Mouse (Mus musculus) frontal cortex, postnatal 36 days (tissue): Measurements from ENCODE around the gene Mblac1.

ENCODE experiments used
- DNase-seq, 2 experiments: peaks; one replicate each; pipeline ENCODE4 v3.0.0; 2022; ENCODE audit warnings: low spot score in 2 of 2

The Mblac1 gene

DNA sequence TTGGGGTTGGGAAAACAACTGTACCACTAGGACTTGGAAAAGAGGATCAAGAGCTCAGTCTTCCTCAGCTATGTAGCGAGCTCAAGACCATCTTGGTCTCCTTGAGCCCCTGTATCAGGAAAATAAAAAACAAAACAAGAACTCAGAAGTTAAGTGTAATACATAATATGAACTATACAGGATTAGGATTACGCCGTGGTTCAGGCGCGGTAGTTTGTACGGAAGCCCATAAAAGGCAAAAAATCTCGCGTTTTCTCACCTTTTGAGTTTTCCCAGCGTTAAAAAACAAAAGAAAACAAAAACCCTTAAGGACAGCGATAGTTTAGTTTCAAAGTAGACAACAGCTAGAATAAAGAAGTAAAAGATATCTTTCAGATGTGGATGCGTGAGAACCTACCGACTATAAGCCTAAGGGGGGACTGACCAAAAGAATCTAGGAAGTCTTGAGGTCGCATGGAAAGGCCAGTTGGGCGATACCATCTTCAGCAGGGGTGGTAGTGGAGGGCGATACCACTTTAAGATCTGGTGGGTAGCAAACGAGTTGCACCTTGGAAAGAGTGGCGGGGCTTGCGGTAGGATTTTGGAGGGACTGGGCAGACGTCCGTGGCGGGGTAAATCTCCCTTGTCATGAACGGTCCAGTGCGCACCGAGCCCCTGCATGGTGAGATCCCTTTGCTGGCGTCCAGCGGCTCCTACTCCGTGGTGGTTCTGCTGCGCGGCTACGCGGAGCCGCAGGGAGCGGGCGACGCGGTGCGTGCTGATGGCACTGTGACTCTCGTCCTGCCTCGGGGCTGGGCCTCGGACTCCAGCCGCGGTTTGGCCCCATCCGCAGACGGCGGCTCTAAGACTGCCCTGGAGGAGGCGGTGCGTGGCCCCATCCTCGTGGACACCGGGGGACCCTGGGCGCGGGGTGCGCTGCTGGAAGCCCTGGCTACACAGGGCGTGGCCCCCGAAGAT lies at the start of gene Mblac1:
Gene Mblac1, plus strand, starts transcription at position 544 of the 957 bp plus-strand sequence.
- peak; percentile 86 to 88 for DNase-seq

DNA sequence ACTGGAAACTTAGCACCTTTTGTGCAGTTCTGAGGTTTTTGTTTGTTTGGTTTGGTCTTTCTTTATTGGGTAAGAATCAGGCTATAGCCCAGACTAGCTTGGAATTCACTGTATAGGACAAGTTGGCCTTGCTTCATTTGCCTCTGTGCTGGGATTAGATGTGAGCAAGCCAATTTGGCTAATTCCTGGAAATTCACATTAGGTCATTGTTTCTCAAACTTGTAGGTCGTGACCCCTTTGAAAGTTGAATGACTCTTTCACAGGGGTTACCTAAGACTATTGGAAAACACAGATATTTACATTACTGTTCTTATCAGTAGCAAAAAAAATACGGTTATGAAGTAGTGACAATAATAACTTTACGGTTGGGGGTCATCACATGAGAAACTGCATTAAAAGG lies 39.7 kb upstream of the Mblac1 start:
- DNase-seq, result no peak

DNA sequence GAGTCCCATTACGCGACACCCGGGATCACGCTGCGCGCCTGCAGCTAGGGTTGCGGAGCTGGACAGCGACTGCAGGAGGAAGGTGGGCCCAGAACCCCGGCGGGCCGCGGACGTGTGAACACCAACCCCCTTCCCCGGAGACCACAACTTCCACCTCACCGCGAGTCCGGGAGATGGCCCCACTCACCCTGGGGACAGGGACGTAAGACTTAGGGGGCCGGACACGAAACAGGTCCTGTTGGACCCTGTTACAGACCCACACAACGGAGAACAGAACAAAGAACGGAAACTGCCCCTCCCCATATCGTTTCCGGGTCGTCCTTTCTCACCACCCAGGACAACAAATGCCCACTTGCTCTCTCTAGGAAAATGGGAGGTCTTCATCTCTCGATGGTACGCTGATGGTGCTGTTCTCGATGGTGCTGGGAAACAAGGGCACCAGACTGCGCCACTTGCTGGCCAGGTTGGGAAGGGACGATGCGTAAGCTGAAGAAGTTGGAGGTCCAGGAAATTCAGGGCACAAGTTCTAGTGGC lies 38.6 kb upstream of the Mblac1 start, which contains the start of gene Zfp113:
Gene Zfp113, minus strand, starts transcription at position 302 of the 534 bp plus-strand sequence.
- DNase-seq, result peak; percentile 90 to 94

- no peak for DNase-seq
These were observed 33.8 kb upstream of the Mblac1 start for GRCm38 (mm10) chr5:138160224-138160762.

DNA sequence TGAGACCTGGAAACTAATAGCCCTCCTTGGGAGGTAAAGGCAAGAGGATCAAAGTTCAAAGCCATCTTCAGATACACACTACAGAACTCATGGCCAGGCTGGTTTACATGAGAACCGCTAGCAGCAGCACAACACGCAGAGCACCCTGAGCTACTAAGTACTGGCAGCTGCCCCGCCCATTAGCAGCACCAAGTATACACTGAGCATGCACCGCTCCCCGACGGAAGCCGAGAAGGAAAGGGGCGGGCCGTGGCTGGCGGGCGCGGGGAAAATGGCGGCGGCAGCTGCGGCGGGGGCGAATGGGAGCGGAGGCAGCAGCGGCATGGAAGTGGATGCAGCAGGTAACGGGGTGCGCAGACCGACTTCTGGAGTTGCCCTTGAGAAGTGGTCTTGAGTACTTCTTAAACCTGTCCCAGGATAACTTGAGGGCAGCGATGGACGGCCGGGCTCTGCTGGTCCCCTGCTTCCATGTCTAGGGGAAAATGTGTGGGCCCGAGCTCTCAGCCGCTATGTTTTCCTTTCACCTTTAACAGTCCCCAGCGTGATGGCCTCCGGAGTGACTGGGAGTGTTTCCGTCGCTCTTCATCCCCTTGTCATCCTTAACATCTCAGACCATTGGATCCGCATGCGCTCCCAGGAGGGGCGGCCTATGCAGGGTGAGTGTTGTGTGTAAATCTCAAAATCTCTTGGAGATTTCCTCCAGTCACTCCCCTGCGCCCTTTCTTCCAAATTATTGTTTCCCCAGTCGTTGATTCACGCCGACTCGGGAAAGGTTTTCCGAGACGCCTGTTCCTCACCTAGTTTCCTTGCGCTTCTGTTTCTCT lies 33.1 kb upstream of the Mblac1 start, which contains the start of gene Cops6:
Gene Cops6, plus strand, starts transcription at position 230 of the 824 bp plus-strand sequence.
- peak; percentile 94 to 96 for DNase-seq

DNA sequence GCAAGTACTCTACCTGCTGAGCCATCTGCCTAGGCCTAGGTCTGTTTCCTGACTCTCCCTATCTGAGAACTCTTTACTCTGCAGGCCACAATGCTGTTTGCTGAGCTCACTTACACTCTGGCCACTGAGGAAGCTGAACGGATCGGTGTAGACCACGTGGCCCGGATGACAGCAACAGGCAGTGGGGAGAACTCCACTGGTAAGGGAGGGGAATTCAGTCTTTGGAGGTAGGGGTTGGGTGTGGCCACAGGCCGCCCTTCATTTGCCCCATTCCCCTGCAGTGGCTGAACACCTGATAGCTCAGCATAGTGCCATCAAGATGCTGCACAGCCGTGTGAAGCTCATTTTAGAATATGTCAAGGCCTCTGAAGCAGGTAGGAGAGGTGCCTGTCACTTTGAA lies 31.1 kb upstream of the Mblac1 start:
- DNase-seq, result no peak

- no peak for DNase-seq
These were observed 30.5 kb upstream of the Mblac1 start for GRCm38 (mm10) chr5:138163610-138164009.

DNA sequence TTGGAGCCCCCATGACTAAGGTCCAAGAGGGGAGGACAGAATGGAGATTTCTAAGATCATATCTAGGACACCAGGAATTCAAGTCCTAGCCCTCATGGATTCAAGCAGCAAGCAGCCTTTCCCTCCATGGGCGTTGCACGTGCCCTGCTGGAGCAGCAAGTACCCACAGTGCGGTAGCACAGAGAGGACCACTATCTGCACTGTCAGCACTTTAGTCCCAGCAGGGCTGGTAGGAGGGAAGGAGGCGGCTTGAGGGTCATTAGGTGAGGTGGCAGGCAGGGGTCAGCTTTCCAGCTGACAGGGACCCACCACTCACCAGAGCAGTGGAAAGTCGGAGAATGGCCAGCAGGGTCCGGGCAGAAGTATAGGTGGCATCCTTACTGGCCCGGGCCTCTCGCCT lies 28.5 kb upstream of the Mblac1 start:
- DNase-seq, result no peak

DNA sequence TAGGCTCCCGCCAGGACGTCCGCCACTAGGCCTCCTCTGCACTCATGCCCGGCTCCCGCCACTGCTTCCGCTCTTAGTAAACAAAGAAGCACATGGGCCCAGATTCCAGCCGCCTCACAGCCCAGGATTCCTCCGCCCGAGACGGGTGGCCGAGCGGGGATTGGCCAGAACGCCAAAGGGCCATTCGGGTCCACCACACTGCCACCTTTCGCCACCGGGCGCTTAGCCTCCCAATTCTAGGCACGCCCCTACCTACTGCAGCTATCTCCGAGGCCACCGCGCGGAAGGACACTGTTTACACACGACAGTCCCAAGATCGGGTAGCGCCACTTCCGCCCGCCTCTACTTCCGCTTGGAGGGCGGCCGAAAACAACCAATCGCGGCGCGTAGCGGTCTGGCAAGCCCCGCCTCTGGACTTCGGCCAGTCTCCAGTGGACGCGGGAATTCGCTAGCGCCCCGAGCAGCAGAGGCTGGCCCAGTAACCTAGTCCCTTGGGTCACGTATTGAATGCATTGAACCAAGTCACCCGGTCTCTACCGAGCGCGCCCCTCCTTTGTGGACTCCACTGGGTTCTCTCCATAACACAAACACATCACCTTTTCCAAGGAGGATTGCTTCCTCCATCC lies 23.1 kb upstream of the Mblac1 start:
- peak; percentile 94 for DNase-seq

DNA sequence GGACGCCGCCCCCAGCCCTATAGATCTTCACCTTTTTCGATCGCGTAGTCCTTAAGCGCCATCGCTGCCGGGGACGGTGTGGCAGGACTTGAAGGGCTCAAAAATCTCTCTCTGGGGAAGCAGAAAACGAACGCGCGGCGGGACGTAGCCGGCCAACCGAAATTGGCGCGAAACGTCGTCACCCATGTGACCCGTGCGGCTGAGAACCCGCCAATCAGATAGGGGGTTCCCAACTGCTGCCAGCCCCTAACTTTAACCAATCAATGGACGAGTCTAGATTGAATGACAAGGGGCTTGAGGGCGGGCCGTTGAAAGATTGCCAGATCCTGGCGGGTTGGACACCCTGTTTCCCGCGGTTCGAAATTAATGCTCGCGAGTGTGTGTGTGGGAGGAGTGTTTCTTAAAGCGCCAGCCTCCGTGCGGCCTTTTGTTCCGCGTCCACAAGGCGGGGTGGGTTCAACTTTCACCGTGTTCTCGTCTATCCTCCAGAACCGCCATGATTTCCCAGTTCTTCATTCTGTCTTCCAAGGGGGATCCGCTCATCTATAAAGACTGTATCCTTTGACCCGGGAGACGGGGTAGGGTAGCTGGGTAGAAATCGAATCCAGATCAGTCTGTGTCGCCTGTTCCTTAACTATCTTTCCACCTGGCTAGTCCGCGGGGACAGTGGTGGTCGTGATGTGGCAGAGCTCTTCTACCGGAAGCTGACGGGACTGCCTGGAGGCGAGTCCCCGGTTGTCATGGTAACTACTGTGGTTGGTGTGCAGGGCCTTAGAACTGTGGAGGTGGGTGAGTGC lies 22.2 kb upstream of the Mblac1 start, which contains the start of the genes Ap4m1 and Mcm7:
Gene Ap4m1, plus strand, starts transcription at position 308 of the 797 bp plus-strand sequence.
Gene Mcm7, minus strand, starts transcription at position 728 of the 797 bp plus-strand sequence.
- DNase-seq, result peak; percentile 95 to 98

GRCm38 (mm10) chr5:138173217-138173616 lies 20.9 kb upstream of the Mblac1 start:
- DNase-seq, result no peak

DNA sequence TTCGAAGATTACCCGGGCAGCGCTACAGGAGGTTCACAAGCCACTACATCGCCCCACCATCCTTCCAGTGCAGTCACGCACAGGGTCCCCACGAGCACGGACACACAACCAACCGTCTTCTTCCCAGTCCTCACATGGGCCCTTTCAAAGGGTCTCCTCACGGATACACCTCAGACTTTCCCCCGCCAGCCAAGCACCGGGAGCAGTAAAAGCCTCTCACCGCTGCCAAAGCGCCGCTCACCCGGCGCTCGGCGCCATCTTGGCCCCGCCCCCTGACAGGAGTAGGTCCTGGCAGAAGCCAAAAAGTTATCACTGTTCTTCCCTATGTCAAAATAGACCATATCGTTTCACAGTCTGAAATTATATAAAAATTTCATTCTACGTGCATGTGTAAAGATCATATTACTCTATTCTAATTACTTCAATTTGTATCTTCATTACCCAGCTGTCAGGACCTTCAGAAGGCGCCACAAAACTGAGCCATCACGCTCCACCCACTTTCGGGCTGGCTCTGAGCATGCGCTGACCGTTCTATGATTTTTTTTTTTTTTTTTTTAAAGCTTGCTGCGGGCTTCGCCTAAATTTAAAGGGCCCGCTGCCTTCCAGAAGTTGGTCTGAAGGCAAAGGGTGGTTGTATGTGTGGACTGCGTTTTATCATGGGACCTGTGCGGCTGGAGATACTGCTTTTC lies 7.0 kb upstream of the Mblac1 start, which contains the start of the genes Taf6 and Cnpy4:
Gene Taf6, minus strand, starts transcription at position 502 of the 689 bp plus-strand sequence.
Gene Cnpy4, plus strand, starts transcription at position 536 of the 689 bp plus-strand sequence.
- peak; percentile 77 to 84 for DNase-seq

- DNase-seq, result peak; percentile 79 to 86
These were observed 6.3 kb upstream of the Mblac1 start for GRCm38 (mm10) chr5:138187661-138188306.

DNA sequence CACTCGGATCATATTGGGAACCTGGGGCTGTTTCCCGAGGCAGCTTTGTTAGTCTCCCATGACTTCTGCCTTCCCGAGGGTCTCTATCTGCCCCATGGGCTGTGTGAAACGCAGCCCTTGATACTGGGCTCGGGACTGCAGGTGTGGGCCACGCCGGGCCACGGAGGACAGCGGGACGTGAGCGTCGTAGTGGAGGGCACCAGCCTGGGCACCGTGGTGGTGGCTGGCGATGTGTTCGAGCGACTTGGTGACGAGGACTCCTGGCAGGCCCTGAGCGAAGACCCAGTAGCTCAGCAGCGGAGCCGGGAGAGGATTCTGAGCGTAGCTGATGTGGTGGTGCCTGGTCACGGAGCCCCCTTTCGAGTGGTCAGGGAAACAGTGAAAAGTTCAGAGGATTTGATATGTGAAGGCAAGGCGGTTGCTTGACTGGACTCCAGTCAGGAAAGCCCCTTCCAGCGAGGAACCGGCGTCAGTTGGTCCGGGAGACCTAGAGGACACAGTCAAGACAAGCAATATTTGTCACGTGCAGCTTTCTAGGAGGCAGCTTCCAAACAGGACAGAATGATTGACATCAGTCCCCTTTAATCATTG lies 736 bp downstream of the Mblac1 start:
- peak; percentile 34 to 36 for DNase-seq

- DNase-seq, result no peak
These were observed 1.3 kb downstream of the Mblac1 start for GRCm38 (mm10) chr5:138195463-138195862.

DNA sequence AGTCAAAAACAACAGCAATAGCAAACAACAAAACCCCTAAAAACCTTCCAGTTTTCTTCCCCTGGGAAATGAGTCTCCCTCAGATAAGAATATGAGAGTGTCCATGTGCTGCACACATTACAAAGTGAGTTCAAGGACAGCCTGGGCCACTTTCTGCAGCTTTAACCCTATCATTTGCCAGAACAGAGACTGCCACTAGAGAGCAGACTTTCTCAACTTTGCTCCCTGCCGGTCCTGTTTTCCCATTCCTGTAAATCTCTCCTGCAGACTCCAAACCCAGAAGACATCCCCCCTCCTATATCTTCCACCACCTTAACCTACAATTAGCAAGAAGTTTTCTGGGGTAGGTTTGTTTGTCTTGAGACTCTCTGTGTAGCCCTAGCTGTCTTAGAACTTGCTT lies 5.5 kb downstream of the Mblac1 start:
- DNase-seq, result no peak

DNA sequence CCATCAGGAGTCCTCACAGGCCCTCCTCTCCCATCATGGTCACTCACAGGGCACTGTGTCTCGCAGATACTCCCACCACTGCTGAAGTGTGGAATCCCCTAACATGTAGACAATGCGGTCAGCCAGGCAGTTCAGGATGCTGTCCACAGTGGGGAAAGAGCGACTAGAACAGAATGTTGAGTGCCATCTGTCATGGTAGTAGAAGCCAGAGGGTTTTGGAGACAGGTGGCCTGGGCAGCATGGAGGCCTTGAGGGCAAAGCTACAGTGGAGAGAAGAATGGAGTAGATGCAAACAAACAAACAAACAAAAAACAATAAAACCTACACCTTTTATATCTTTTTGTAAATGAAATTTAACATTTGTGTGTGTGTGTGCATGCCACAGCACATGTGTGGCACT lies 8.0 kb downstream of the Mblac1 start:
- no peak for DNase-seq

DNA sequence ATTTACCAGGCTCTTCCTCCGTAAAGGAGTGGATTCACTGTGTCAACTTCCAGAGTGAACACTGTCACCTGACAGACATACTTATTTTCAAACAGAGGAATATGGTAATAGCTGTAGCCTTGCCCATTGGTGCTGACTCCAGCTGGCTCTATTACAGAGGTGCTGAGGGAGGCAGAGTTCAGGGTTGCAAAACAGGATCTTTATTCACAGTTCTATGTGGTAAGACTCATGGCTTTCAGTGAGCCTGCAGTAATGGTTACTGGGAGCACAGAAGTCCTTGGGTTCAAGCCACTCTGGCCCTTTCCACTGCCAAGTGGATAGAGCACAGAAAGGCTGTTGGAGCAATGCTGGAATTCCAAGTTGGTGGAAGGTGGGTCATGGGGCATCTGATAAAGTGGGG lies 13.1 kb downstream of the Mblac1 start:
- no peak for DNase-seq

DNA sequence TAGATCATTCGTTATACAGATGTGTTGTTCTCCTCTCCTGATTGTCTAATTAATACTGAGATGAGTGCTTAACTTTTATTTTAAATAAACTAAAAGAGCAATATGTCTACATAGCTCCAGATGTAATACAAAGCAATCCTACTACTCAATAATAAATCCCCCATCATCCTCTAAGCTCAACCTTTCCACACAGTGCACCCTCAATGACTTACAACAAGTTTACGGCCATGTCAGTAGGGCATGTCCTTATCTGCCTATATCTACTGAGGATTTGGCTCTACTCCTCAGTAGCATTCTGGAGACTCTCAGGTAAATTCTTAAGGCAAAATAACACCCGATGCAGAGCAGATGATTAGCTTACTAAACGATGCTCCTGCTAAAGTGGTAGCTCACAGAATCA lies 13.8 kb downstream of the Mblac1 start:
- DNase-seq, result no peak
